Mouse (Mus musculus) hindbrain, embryonic 16.5 days (tissue): Measurements from ENCODE around the gene Ptpn23. TPM values are rescaled to one million over a fixed set of nuclear protein-coding genes. Genes with fewer than 3 reads are reported as not detected.
"Not testable (repeated sequence)": the region's sequence is repeated elsewhere in the genome, so short reads cannot be mapped to it uniquely, and the experiment has no call there.

Source experiments
- ATAC-seq: fragments of 200-750 bp; cut with Nextera tagmentation; 2 replicates; pipeline ENCODE4 v1.8.0; 2017; ENCODE audit warnings: moderate TSS enrichment, moderate library complexity
- H3K27ac ChIP-seq: fragments of 300-500 bp; sonication (generic); 2 replicates; pipeline ENCODE4 v1.5.1; 2014; ENCODE audit warnings: low read depth, mild to moderate bottlenecking, control low read depth, low read length, moderate library complexity
- H3K27me3 ChIP-seq: fragments of 300-500 bp; sonication (generic); replicated peaks from 2 replicates; pipeline ENCODE4 v1.6.1; 2014; ENCODE audit warnings: low read length; ENCODE audit not compliant: control insufficient read depth, insufficient read depth
- H3K36me3 ChIP-seq: fragments of 300-500 bp; sonication (generic); 2 replicates; pipeline ENCODE4 v1.6.1; 2014; ENCODE audit warnings: mild to moderate bottlenecking, low read length, moderate library complexity, mixed read lengths; ENCODE audit not compliant: control insufficient read depth, insufficient read depth
- H3K4me1 ChIP-seq: fragments of 300-500 bp; sonication (generic); 2 replicates; pipeline ENCODE4 v1.6.1; 2014; ENCODE audit warnings: low read depth, low read length; ENCODE audit not compliant: control insufficient read depth, insufficient read depth
- H3K4me2 ChIP-seq: fragments of 300-500 bp; sonication (generic); 2 replicates; pipeline ENCODE4 v1.6.1; 2014; ENCODE audit warnings: mild to moderate bottlenecking, low read length, control low read depth, moderate library complexity
- H3K4me3 ChIP-seq: fragments of 300-500 bp; sonication (generic); 2 replicates; pipeline ENCODE4 v1.5.1; 2014; ENCODE audit warnings: mild to moderate bottlenecking, low read length, control low read depth, moderate library complexity
- H3K9ac ChIP-seq: fragments of 300-500 bp; sonication (generic); 2 replicates; pipeline ENCODE4 v1.6.1; 2014; ENCODE audit warnings: low read depth, mild to moderate bottlenecking, control low read depth, low read length, moderate library complexity
- H3K9me3 ChIP-seq: fragments of 300-500 bp; sonication (generic); 2 replicates; pipeline ENCODE4 v1.6.1; 2014; ENCODE audit warnings: mild to moderate bottlenecking, low read length, moderate library complexity; ENCODE audit not compliant: control insufficient read depth
- WGBS: fragments of 180-500 bp; shearing (Covaris S2); extraction: QIAGEN DNeasy Blood & Tissue Kit; methylation state at CpG from one replicate; pipeline ENCODE4 v1.1.7; 2014; 5-methylcytosine and 5-hydroxymethylcytosine counted together
- polyA plus RNA-seq: library from polyadenylated mRNA; unstranded; fragments of >200 nt; fragmentation: Nextera tagmentation; extraction: Ambion mirVana; gene quantifications from 2 replicates; pipeline ENCODE4 v1.2.1, GENCODE M21; 2015

Ptpn23 gene
- polyA plus RNA-seq, 1 experiment from 2014 or later, result 24.5 TPM

DNA sequence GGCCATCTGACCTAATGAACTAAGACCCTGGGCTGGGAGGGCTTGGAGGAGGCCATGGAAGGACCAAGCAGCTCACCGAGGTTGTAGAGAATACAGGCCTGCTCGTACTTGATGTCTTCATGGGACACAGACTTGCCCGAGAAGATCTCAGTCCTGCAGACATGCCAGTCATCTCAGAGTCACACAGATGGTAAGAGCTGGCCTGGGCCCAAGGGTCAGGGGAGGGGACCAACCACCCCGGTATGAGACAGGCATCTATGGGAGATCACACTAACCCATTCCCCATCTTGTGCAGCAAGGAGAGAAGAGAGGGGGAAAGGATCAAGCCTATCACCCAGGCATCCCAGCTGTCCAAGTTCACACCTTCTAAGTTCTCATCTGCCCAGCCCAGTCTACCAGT is 14.7 kb downstream of the Ptpn23 start:
- Histone ChIP-seq H3K27ac (no peak overlapping the region), H3K4me1 (no peaks in the 10 kb centered on the region), H3K9ac (no peak overlapping the region), H3K9me3 (no peaks in the 10 kb centered on the region), H3K27me3 (no peaks in the 10 kb centered on the region), H3K4me2 (no peak overlapping the region), H3K4me3 (no peak overlapping the region), H3K36me3 (peaks cover 31% of the 10 kb centered on the region)
- 84% methylated on average over 4 of the region's 4 CpGs for WGBS
- no peak for ATAC-seq

DNA sequence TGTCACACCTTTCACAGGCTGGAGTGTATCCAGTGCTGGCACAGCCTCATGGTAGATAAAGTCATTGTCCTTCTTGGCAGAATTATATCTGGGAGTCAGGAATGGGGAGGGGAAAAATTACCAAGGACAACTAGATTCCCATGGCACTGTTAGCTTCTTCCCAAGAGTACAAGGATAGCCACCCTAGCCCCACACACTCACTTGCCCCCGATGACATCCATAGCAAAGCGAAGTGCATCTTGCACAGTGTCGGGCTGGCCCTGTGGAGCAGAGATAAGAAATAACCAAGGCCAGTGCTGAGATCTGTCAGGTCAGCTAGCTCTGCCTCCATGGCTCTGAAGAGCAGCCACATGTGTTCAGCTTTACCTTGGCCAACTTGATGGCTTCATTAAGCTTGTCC is 17.2 kb downstream of the Ptpn23 start:
- Histone ChIP-seq H3K36me3 (peaks cover 51% of the 10 kb centered on the region), H3K9me3 (no peaks in the 10 kb centered on the region), H3K4me1 (no peaks in the 10 kb centered on the region), H3K4me3 (no peak overlapping the region), H3K27me3 (no peaks in the 10 kb centered on the region), H3K27ac (no peak overlapping the region), H3K9ac (no peak overlapping the region), H3K4me2 (no peak overlapping the region)
- 93% methylated on average over 3 of the region's 3 CpGs for WGBS
- ATAC-seq, result no peak

DNA sequence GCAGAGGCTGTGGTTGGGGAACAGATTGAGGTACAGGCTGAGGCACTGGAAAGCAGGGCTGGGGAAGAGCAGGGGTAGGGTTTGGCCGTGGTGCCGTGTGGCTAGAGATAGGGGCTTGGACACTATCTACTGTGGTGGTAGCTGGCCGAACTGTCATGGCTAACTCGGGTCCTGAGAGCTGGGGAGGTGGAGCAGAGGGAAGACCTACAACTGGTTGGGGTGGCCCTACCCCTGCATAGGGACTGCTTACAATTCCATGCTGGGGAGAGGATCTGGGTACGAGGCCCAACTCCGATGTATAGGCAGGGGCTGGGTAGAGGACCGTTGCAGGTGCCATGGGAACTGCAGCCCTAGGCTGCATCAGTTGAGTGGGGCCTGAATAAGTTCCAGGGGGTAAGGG is 20.0 kb downstream of the Ptpn23 start:
- ATAC-seq, result no peak
- Histone ChIP-seq H3K4me1 (no peaks in the 10 kb centered on the region), H3K36me3 (peaks cover 68% of the 10 kb centered on the region), H3K9me3 (no peaks in the 10 kb centered on the region), H3K27ac (no peak overlapping the region), H3K4me3 (no peak overlapping the region), H3K27me3 (no peaks in the 10 kb centered on the region), H3K4me2 (no peak overlapping the region), H3K9ac (no peak overlapping the region)
- WGBS, result 94% methylated on average over 7 of the region's 7 CpGs

GRCm38 (mm10) chr9:110384369-110384929 is 23.6 kb downstream of the Ptpn23 start:
- H3K4me2 ChIP-seq, result no peak overlapping the region
- no peak overlapping the region for H3K9ac ChIP-seq
- H3K27ac ChIP-seq, result no peak overlapping the region
- H3K27me3 ChIP-seq, result no peaks in the 10 kb centered on the region
- H3K4me3 ChIP-seq, result no peak overlapping the region
- WGBS, result 83% methylated on average over 7 of the region's 7 CpGs
- no peaks in the 10 kb centered on the region for H3K4me1 ChIP-seq
- peaks cover 60% of the 10 kb centered on the region for H3K36me3 ChIP-seq
- H3K9me3 ChIP-seq, result no peaks in the 10 kb centered on the region
- ATAC-seq, result no peak

DNA sequence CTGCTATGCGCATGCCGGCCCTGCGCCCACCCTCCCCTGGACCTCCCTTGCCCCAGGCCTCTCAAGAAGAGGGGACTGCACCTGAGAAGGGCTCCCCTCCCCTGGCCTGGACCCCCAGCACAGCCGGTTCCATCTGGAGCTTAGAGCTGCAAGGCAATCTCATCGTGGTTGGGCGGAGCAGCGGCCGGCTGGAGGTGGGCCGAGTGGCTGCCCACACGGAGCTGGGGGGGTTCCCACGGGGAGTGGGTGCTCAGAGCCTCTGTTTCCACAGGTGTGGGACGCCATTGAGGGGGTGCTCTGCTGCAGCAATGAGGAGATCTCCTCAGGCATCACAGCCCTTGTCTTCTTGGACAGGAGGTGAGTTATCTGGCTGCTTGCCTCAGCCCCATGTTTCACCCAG is 26.7 kb downstream of the Ptpn23 start:
- no peaks in the 10 kb centered on the region for H3K9me3 ChIP-seq
- ATAC-seq, result no peak
- WGBS, result 91% methylated on average over 7 of the region's 12 CpGs

GRCm38 (mm10) chr9:110380662-110381061 is 27.4 kb downstream of the Ptpn23 start:
- H3K27me3 ChIP-seq, result no peaks in the 10 kb centered on the region
- no peak overlapping the region for H3K27ac ChIP-seq
- H3K36me3 ChIP-seq, result peaks cover 40% of the 10 kb centered on the region
- 0 out of 2 replicates have a peak, but pooled peaks have one; percentile 13 for ATAC-seq
- 50% methylated on average over 19 of the region's 21 CpGs for WGBS
- no peak overlapping the region for H3K4me3 ChIP-seq
- H3K4me2 ChIP-seq, result no peak overlapping the region
- H3K9ac ChIP-seq, result no peak overlapping the region
- H3K9me3 ChIP-seq, result no peaks in the 10 kb centered on the region
- no peaks in the 10 kb centered on the region for H3K4me1 ChIP-seq

More for the DNA sequence above, 26.7 kb downstream of the Ptpn23 start:
- Histone ChIP-seq H3K4me3 (no peak overlapping the region), H3K4me1 (no peaks in the 10 kb centered on the region), H3K36me3 (peaks cover 46% of the 10 kb centered on the region), H3K4me2 (no peak overlapping the region), H3K27ac (no peak overlapping the region), H3K9ac (no peak overlapping the region), H3K27me3 (no peaks in the 10 kb centered on the region)

- Histone ChIP-seq H3K9me3 (no peaks in the 10 kb centered on the region), H3K27ac (no peak overlapping the region), H3K4me1 (no peaks in the 10 kb centered on the region), H3K4me2 (no peak overlapping the region), H3K27me3 (no peaks in the 10 kb centered on the region), H3K9ac (no peak overlapping the region), H3K36me3 (peaks cover 29% of the 10 kb centered on the region), H3K4me3 (no peak overlapping the region)
- WGBS, result 96% methylated on average over 8 of the region's 8 CpGs
- ATAC-seq, result no peak
Measured at GRCm38 (mm10) chr9:110379361-110379760, 28.7 kb downstream of the Ptpn23 start.

GRCm38 (mm10) chr9:110377655-110378054 is 30.4 kb downstream of the Ptpn23 start:
- not testable (repeated sequence) for H3K27ac ChIP-seq, H3K4me1 ChIP-seq, H3K9ac ChIP-seq, H3K4me2 ChIP-seq, H3K9me3 ChIP-seq, ATAC-seq, H3K27me3 ChIP-seq, H3K4me3 ChIP-seq
- WGBS, result 96% methylated on average over 15 of the region's 15 CpGs
- peaks cover 31% of the 10 kb centered on the region for H3K36me3 ChIP-seq

DNA sequence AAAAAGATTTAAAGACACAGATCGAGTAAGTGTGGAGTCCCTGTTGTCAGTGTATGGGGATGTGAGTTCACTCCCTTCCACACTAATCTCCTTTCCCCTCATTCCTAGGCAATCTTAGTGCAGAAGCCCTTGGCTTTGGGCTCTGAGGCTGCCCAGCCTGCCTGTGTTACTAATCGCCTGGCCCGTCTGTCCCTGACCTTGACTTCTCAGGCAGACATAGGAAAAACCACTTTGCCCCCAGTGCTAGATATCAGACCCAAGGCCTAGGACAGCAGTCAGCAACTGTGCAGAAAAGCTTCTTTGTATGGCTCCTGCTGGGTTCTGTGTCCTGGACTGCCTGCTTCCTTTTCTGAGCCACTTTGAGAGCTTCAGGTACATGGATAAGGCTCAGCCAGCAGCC is 32.3 kb downstream of the Ptpn23 start:
- H3K4me3 ChIP-seq, result no peak overlapping the region
- H3K4me1 ChIP-seq, result no peaks in the 10 kb centered on the region
- H3K4me2 ChIP-seq, result no peak overlapping the region
- no peaks in the 10 kb centered on the region for H3K9me3 ChIP-seq
- H3K36me3 ChIP-seq, result peaks cover 30% of the 10 kb centered on the region
- no peak for ATAC-seq
- no peak overlapping the region for H3K27ac ChIP-seq
- H3K9ac ChIP-seq, result no peak overlapping the region
- no peaks in the 10 kb centered on the region for H3K27me3 ChIP-seq
- WGBS, result 93% methylated on average over 3 of the region's 3 CpGs

DNA sequence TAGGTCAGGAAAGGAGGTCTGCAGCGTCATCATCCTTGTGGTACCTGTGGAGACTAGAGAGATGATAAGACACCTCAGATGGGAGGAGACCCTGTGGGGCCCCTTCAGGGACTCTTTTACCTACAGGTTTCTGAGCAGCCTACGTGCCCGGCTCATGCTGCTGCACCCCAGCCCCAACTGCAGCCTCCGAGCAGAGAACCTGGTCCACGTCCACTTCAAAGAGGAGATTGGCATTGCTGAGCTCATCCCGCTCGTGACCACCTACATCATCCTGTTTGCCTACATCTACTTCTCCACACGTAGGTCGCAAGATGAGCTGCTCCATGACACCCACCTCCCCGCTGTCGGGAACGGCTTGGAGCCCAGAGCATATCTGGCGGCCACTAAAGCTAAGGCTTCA is 34.1 kb downstream of the Ptpn23 start:
- 96% methylated on average over 13 of the region's 13 CpGs for WGBS
- no peak overlapping the region for H3K4me2 ChIP-seq
- H3K9me3 ChIP-seq, result no peaks in the 10 kb centered on the region
- ATAC-seq, result no peak
- H3K27ac ChIP-seq, result no peak overlapping the region
- H3K4me1 ChIP-seq, result no peaks in the 10 kb centered on the region
- peaks cover 26% of the 10 kb centered on the region for H3K36me3 ChIP-seq
- H3K4me3 ChIP-seq, result no peak overlapping the region
- H3K9ac ChIP-seq, result no peak overlapping the region
- no peaks in the 10 kb centered on the region for H3K27me3 ChIP-seq
